Mouse (Mus musculus) erythroid progenitor cell, adult 5-6 weeks (primary cell): ENCODE results near the gene Olfr829. TPM values are rescaled to one million over a fixed set of nuclear protein-coding genes. Genes with fewer than 3 reads are reported as not detected.
"Not testable (repeated sequence)": the region's sequence is repeated elsewhere in the genome, so short reads cannot be mapped to it uniquely, and the experiment has no call there.

ENCODE experiments used
- ATAC-seq: replicated peaks from 2 replicates; pipeline ENCODE4 v1.8.0; 2016; ENCODE audit warnings: moderate number of reproducible peaks, mild to moderate bottlenecking, moderate TSS enrichment, inconsistent platforms; ENCODE audit not compliant: poor library complexity, low FRiP score, severe bottlenecking
- total RNA-seq, 2 experiments: library from RNA; stranded (forward) in 1 of 2; stranded (reverse) in 1 of 2; fragments of 150-400 nt in 1 of 2; fragments of 186-747, 209-891 nt in 1 of 2; gene quantifications; 2 replicates each; pipeline versions ENCODE4 v1.2.3 to v1.2.4; 2015 to 2017; ENCODE audit warnings: low replicate concordance in 2 of 2

Olfr829 gene
- total RNA-seq (2015; ENCODE audit: low replicate concordance) (not detected in 2 replicates), total RNA-seq (2017; ENCODE audit: low replicate concordance) (not detected in 2 replicates)

DNA sequence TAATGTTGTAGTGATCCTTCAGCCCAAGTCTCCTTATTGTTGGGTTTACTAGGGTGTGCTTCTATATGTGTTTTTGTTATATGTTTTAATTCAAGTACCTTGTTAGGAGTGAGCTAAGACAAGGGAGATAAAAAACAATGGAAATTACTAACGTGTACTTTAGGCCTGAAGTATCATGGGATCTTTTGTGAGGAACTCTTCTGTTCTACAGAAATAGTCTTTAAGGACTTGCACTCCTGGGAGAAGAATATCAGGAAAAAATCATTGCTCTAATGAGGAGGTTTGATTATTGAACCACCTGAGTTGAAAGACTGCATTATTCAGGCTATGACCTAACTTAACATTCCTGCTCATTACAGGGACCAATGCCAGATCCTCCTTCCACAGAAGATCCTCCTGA lies at the start of gene Olfr829:
Olfr829 (plus strand) TSS at position 301 of the 400 bp plus-strand sequence.
- ATAC-seq = no peak

DNA sequence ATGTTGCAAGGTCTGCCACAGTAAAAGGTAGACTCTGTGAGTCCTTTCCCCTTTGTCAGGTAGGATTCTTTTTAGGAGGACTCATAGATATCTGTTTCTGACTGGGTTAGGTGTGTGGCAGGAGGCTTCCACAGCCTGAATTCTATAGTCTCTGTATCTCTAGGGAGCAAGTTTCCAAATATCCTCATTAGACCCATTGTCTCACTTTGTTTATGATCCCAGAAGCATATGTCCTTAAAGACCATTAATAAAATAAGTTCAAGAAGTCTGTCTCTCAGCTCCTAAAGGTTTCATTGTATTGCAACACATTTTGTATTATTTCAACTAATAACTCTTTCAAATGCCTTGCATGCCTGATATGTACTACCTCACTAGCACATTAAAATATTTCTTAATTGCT lies 35.3 kb upstream of the Olfr829 start, which contains the start of gene Olfr828:
Olfr828 (minus strand) TSS at position 101 of the 400 bp plus-strand sequence.
- ATAC-seq = no peak

DNA sequence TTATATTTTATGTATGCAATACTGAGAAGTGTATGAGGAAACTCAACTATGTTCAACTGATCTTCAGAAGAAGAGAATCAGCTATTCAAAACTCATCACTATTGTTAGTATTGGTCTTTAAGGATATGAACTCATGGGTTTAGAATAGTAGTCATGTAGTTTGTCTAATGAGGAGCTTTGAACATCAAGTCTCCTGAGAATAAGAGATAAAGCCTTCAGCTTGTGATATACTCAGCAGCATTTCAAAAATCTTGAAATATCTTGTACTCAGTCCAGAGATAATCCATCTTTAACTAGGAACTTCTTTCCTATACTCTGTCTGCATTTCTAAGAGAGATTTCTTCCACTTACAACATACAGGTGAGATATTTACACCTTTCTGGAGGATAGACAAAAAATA lies 19.7 kb downstream of the Olfr829 start, which contains the start of gene Olfr830:
Olfr830 (plus strand) TSS at position 301 of the 400 bp plus-strand sequence.
- no peak for ATAC-seq

DNA sequence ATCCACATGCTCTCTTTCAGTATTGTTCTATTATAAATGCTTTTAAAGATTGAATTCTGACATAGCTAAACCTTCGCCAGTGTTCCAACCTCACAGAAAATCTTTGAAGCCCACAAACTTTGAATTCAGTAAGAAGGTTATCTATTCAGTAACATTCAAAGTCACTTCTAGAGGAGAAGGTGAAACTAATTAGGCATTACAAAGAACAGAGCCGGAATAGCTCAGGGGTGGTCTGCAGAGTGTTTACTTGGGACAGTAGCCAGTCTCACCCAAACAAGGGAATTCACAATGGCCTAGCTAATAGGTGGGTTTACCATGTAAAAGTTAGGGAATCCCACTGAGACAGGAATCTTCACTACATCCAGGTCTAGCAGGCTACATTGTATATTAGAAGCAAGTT lies 53.0 kb downstream of the Olfr829 start:
- not testable (repeated sequence) for ATAC-seq

Other genes with a start within 250 kb of the Olfr829 start
- gene Muc16, start 180.4 kb upstream of the Olfr829 start, total RNA-seq (2015; ENCODE audit: low replicate concordance) = not detected in 2 replicates
- not detected in 2 replicates for gene Muc16, start 180.4 kb upstream of the Olfr829 start, total RNA-seq (2017; ENCODE audit: low replicate concordance)
- gene Olfr24, start 90.9 kb upstream of the Olfr829 start, total RNA-seq (2015; ENCODE audit: low replicate concordance) = not detected in 2 replicates
- gene Olfr24, start 90.9 kb upstream of the Olfr829 start, total RNA-seq (2017; ENCODE audit: low replicate concordance) = not detected in 2 replicates
- gene Olfr828, start 35.4 kb upstream of the Olfr829 start, total RNA-seq (2015; ENCODE audit: low replicate concordance) = not detected in 2 replicates
- gene Olfr828, start 35.4 kb upstream of the Olfr829 start, total RNA-seq (2017; ENCODE audit: low replicate concordance) = not detected in 2 replicates
- gene Olfr830, start 19.8 kb downstream of the Olfr829 start, total RNA-seq (2015; ENCODE audit: low replicate concordance) = not detected in 2 replicates
- not detected in 2 replicates for gene Olfr830, start 19.8 kb downstream of the Olfr829 start, total RNA-seq (2017; ENCODE audit: low replicate concordance)
- gene Olfr832, start 82.2 kb downstream of the Olfr829 start, total RNA-seq (2015; ENCODE audit: low replicate concordance) = not detected in 2 replicates
- gene Olfr832, start 82.2 kb downstream of the Olfr829 start, total RNA-seq (2017; ENCODE audit: low replicate concordance) = not detected in 2 replicates
- not detected in 2 replicates for gene Olfr834, start 133.1 kb downstream of the Olfr829 start, total RNA-seq (2015; ENCODE audit: low replicate concordance)
- not detected in 2 replicates for gene Olfr834, start 133.1 kb downstream of the Olfr829 start, total RNA-seq (2017; ENCODE audit: low replicate concordance)
- not detected in 2 replicates for gene Olfr835, start 177.8 kb downstream of the Olfr829 start, total RNA-seq (2015; ENCODE audit: low replicate concordance)
- not detected in 2 replicates for gene Olfr835, start 177.8 kb downstream of the Olfr829 start, total RNA-seq (2017; ENCODE audit: low replicate concordance)